Mouse (Mus musculus): ENCODE measurements around the gene Ehd1.
"Not testable (repeated sequence)": the region's sequence is repeated elsewhere in the genome, so short reads cannot be mapped to it uniquely, and the experiment has no call there.

Ehd1 gene

GRCm38 (mm10) chr19:6279481-6280144, 3.1 kb downstream of the Ehd1 start:
- no peaks in the 10 kb centered on the region for H3K27me3 ChIP-seq (ENCODE audit: control insufficient read depth, insufficient read depth, low read length, poor library complexity, severe bottlenecking)
- no peak for DNase-seq (ENCODE audit: low read depth, low spot score)
- peaks cover 9% of the 10 kb centered on the region for H3K36me3 ChIP-seq (ENCODE audit: control insufficient read depth, insufficient read depth, low read length, poor library complexity, severe bottlenecking)

- Histone ChIP-seq H3K27me3 (ENCODE audit: control insufficient read depth, insufficient read depth, low read length, poor library complexity, severe bottlenecking) (no peaks in the 10 kb centered on the region), H3K36me3 (ENCODE audit: control insufficient read depth, insufficient read depth, low read length, poor library complexity, severe bottlenecking) (peaks cover 9% of the 10 kb centered on the region)
- DNase-seq (ENCODE audit: low read depth, low spot score) = no peak
Measured at GRCm38 (mm10) chr19:6280554-6280953, 4.0 kb downstream of the Ehd1 start.

DNA sequence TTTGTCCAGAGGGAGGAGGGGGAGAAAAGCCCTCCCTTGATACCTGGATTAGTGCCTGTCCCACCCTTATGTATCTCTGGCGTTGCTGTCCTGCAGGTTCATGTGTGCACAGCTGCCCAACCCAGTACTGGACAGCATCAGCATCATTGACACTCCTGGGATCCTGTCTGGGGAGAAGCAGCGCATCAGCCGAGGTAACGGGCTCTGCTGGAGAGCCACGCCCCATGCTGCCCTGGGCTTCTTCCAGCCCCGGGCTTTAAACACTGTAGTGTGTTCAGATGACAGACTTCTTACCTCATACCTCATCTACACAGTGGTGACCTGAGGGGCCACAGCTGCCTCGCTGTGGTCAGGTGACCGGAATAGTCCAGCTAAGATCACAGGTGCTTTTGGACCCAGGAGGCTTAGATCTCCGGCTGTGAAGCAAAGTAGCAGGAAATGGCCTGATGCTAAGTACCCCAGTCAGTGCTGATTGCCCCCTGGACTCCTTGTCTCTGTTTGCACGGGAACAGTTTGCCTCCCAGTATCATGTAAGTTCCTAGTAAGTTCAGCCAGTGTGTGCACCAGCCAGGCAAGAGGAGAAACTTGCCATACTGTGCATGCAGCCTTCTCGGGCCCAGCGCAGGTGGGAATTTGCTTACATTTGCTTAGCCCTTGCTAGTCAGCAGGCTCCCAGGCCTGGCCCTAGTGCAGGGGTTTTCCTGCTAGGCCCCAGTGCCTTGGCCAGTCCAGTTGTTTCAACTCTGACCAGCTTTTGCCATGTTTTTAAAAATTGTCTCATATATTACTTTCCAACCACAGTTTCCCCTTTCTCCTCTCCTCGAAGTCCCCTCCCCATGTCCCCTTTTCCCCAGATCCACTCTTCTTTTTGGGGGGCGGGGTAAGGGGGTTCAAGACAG, 4.8 kb downstream of the Ehd1 start:
- no peak for DNase-seq (ENCODE audit: low read depth, low spot score)
- Histone ChIP-seq H3K27me3 (ENCODE audit: control insufficient read depth, insufficient read depth, low read length, poor library complexity, severe bottlenecking) (no peaks in the 10 kb centered on the region), H3K36me3 (ENCODE audit: control insufficient read depth, insufficient read depth, low read length, poor library complexity, severe bottlenecking) (peaks cover 11% of the 10 kb centered on the region)

DNA sequence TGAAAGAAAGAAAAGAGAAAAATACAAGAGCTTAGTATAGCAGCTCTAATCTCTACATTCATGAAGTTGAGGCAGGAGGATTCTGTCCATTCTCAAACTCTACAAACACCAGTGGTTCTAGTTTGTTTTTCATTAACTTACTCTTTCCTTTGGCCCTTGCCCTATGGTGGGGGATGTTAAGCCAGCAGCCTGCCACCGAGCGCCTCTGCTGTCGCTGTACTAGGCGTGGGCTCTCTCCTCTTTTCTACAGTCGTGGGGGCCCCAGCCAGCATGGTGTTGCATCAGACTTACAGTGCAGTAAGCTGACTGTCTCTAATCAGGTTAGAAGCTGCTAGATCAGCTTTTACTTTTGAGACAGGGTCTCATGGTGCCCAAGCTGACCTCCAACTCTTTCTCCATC, 6.5 kb downstream of the Ehd1 start:
- Histone ChIP-seq H3K36me3 (ENCODE audit: control insufficient read depth, insufficient read depth, low read length, poor library complexity, severe bottlenecking) (peaks cover 11% of the 10 kb centered on the region), H3K27me3 (ENCODE audit: control insufficient read depth, insufficient read depth, low read length, poor library complexity, severe bottlenecking) (no peaks in the 10 kb centered on the region)
- DNase-seq (ENCODE audit: low read depth, low spot score) = no peak

DNA sequence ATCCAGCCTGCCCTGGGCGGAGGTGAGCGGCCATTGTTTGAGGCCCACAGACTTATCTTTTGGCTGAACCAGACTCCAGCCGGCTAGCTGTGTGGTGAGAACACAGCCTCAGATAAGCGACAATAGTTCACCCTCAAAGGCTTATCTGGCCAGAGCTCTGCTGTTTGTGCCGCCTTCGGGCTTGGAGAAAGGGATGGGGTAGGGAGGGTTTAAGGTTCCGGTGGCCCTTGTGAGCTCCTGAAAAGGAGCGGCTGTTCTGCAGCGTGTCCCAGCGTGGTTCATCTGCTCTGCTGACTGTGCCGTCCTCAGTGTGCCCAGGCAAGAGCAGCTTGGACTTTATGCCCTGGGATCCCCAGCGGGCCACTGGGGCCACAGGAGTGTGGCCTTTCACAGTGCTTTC, 8.0 kb downstream of the Ehd1 start:
- Histone ChIP-seq H3K36me3 (ENCODE audit: control insufficient read depth, insufficient read depth, low read length, poor library complexity, severe bottlenecking) (peaks cover 11% of the 10 kb centered on the region), H3K27me3 (ENCODE audit: control insufficient read depth, insufficient read depth, low read length, poor library complexity, severe bottlenecking) (no peaks in the 10 kb centered on the region)
- no peak for DNase-seq (ENCODE audit: low read depth, low spot score)

GRCm38 (mm10) chr19:6285226-6285625, 8.7 kb downstream of the Ehd1 start:
- H3K36me3 ChIP-seq (ENCODE audit: control insufficient read depth, insufficient read depth, low read length, poor library complexity, severe bottlenecking) = peaks cover 9% of the 10 kb centered on the region
- H3K27me3 ChIP-seq (ENCODE audit: control insufficient read depth, insufficient read depth, low read length, poor library complexity, severe bottlenecking) = no peaks in the 10 kb centered on the region
- DNase-seq (ENCODE audit: low read depth, low spot score) = no peak

- Histone ChIP-seq H3K36me3 (ENCODE audit: control insufficient read depth, insufficient read depth, low read length, poor library complexity, severe bottlenecking) (peaks cover 9% of the 10 kb centered on the region), H3K27me3 (ENCODE audit: control insufficient read depth, insufficient read depth, low read length, poor library complexity, severe bottlenecking) (no peaks in the 10 kb centered on the region)
- DNase-seq (ENCODE audit: low read depth, low spot score) = no peak
Measured at GRCm38 (mm10) chr19:6285632-6286433, 9.3 kb downstream of the Ehd1 start.

GRCm38 (mm10) chr19:6286434-6287401, 10.2 kb downstream of the Ehd1 start:
- peaks cover 9% of the 10 kb centered on the region for H3K36me3 ChIP-seq (ENCODE audit: control insufficient read depth, insufficient read depth, low read length, poor library complexity, severe bottlenecking)
- no peak for DNase-seq (ENCODE audit: low read depth, low spot score)
- no peaks in the 10 kb centered on the region for H3K27me3 ChIP-seq (ENCODE audit: control insufficient read depth, insufficient read depth, low read length, poor library complexity, severe bottlenecking)

DNA sequence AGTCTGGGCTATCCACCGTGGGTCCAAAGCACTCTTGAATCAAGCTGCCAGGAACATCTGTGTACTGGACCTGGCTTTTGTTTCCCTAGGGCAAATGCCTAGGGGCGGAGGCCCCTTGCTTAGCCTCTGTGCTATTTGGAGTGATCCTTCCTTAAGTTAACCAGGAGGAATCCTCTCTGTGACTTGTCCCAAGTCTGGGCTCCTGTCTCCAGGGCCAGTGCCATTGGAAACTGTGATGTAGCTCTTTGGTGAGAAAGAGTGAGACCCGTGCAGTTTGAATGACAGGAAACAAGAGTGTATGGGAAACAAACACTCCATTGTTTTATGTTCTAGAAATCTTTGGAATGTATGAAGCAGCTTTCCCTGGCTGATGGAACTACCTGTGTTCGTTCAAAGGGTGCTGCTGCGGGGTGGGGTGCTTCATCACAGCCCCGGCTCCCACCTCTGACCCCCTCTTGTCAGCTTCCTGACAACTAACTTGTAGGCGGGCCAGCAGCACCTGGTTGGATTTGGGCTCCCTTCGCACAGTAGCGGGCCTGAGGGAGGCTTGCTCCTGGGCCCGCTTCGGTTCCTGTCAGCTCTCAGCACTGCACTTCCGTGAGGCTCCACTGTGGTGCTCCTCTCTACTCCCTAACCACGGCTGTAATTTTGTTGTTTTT, 11.8 kb downstream of the Ehd1 start:
- H3K36me3 ChIP-seq (ENCODE audit: control insufficient read depth, insufficient read depth, low read length, poor library complexity, severe bottlenecking) = peaks cover 4% of the 10 kb centered on the region
- no peaks in the 10 kb centered on the region for H3K27me3 ChIP-seq (ENCODE audit: control insufficient read depth, insufficient read depth, low read length, poor library complexity, severe bottlenecking)
- no peak for DNase-seq (ENCODE audit: low read depth, low spot score)

DNA sequence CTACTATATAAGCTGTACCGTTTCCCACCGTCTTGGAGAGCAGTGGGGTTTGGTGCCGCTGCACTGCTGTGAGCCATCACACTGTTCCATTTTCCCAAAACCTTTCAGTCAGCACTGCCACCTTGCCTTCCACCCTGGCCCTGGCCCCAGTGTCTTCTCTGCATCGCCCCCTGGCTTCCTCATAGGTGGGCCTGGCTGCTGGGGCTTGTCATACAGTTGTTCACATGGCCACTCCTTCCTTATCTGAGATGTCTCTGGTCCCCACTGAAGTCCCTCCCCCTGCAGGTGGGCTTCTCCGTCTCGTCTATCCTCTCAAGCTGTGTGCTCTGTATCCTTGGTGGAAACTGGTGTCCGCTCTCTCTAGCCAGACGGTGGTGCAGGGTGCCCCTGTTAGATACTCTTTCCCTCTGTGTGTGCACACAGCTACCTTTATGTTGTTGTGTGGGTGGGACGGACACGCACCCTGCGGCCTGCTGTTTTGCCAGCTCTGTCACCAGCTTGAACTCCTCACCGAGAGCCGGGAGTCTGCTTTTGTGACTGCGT, 13.2 kb downstream of the Ehd1 start:
- Histone ChIP-seq H3K27me3 (ENCODE audit: control insufficient read depth, insufficient read depth, low read length, poor library complexity, severe bottlenecking) (no peaks in the 10 kb centered on the region), H3K36me3 (ENCODE audit: control insufficient read depth, insufficient read depth, low read length, poor library complexity, severe bottlenecking) (peaks cover 3% of the 10 kb centered on the region)
- no peak for DNase-seq (ENCODE audit: low read depth, low spot score)

DNA sequence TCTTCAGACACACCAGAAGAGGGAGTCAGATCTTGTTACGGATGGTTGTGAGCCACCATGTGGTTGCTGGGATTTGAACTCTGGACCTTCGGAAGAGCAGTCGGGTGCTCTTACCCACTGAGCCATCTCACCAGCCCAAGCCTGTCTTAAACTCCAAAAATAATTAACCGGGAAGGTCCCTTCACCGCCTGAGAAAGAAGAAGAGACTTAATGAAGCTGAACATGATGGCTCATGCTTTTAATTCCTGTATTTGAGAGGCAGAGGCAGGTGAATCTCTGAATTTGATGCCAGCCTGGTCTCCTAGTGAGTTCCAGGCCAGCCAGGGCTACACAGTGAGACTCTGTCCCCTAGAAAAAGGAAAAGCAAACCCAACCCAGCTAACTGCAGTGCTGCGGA, 14.2 kb downstream of the Ehd1 start:
- DNase-seq (ENCODE audit: low read depth, low spot score); H3K27me3 ChIP-seq (ENCODE audit: control insufficient read depth, insufficient read depth, low read length, poor library complexity, severe bottlenecking): not testable (repeated sequence)
- H3K36me3 ChIP-seq (ENCODE audit: control insufficient read depth, insufficient read depth, low read length, poor library complexity, severe bottlenecking) = peaks cover 11% of the 10 kb centered on the region

GRCm38 (mm10) chr19:6291117-6291781, 14.7 kb downstream of the Ehd1 start:
- Histone ChIP-seq H3K27me3 (ENCODE audit: control insufficient read depth, insufficient read depth, low read length, poor library complexity, severe bottlenecking) (no peaks in the 10 kb centered on the region), H3K36me3 (ENCODE audit: control insufficient read depth, insufficient read depth, low read length, poor library complexity, severe bottlenecking) (peaks cover 9% of the 10 kb centered on the region)
- DNase-seq (ENCODE audit: low read depth, low spot score) = no peak

DNA sequence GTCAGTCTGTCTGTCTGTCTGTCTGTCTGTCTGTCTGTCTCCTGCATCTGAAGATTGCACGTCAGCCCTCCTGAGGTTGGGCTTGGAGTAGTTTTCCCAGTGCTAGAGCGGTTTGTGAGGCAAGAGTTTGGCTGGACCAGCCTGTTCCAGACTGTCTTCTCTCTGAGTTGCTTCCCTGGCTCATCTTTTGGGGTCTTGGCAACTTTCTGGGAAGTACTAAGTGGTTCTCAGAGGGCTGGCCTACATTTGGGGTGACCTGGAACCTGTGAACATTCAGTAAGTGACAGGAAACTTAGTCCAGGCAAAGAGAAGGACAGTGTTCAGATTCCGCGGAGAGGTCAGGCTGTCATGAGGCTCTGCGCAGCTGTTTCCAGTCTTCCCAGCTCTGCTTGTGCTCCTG, 15.7 kb downstream of the Ehd1 start:
- H3K36me3 ChIP-seq (ENCODE audit: control insufficient read depth, insufficient read depth, low read length, poor library complexity, severe bottlenecking) = peaks cover 9% of the 10 kb centered on the region
- H3K27me3 ChIP-seq (ENCODE audit: control insufficient read depth, insufficient read depth, low read length, poor library complexity, severe bottlenecking) = no peaks in the 10 kb centered on the region
- no peak for DNase-seq (ENCODE audit: low read depth, low spot score)

Measured in splenic B cell, adult 2 months (primary cell).